Comparison of ENCODE assay signal across 12 mouse cellular contexts in the genomic region with DNA sequence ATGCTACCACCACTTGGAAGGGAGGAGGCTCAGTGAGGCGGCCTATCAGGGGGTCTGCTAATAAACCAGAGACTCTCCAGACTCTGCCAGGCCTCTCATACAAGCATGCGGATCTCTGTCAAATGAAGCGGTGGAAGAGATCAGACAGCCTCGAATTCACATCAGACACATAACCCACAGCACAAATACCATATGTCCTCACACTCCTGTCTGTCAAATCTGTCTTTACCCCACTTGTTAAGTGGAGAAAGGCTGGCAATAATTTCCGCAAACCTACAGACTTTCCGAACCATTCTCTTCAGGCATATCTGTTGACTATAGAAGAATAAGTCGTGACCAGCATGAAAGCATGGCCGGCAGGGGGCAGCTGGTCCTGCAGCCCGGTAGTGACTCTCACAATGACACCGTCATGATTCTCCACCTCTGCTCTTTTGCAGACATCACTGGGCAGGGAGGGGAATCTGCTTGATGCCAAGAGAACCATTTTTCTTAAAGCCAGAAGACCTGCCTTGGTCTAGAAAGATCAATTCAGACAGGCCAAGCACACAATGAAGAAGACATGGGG. TPM values are rescaled to one million over a fixed set of nuclear protein-coding genes. Genes with fewer than 3 reads are reported as not detected.
DNase-seq lines count a peak whose midpoint lies in the region; TF ChIP-seq lines count a peak whose summit lies in the region.
"Had no signal": no experiment of that assay in that cellular context is flagged by ENCODE, and none has a peak within 500 bp of the region (broad histone marks: within the 10 kb centered on the region; RNA-seq: fewer than 3 reads in every experiment).

No protein-coding gene starts in this region.

- H3K9ac ChIP-seq in ES-Bruce4 (ENCODE audit: low read depth, poor library complexity, severe bottlenecking), result no peak overlapping the region

- no peak overlapping the region for H3K27ac ChIP-seq in ES-Bruce4 (ENCODE audit: insufficient read depth, low read length)

- TF ChIP-seq CTCF in ES-Bruce4 (IDR thresholded peaks at IDR 0.05; ENCODE audit: low read depth, low read length), result peak; percentile 40
- peak; percentile 48; the same call in 1 of the 2 replicates for TF ChIP-seq CTCF in brain, embryonic 14.5 days (IDR thresholded peaks at IDR 0.05; ENCODE audit: borderline replicate concordance, extremely low read depth, insufficient read depth, insufficient read length)

- H3K36me3 ChIP-seq in ES-Bruce4 (ENCODE audit: control insufficient read depth, insufficient read depth, low read length, poor library complexity, severe bottlenecking), result no peaks in the 10 kb centered on the region

- H3K9me3 ChIP-seq in ES-Bruce4 (replicated peaks; ENCODE audit: control insufficient read depth, insufficient read depth, low read length, poor library complexity, severe bottlenecking), result no peaks in the 10 kb centered on the region

- peak; percentile 34 for DNase-seq in gastrocnemius, adult 18-20 months (ENCODE audit: low spot score)
- no peak for DNase-seq in gastrocnemius, postnatal 4 days (ENCODE audit: low spot score in 2 of 2)
- peak; percentile 63 for DNase-seq in left cerebral cortex, postnatal 4 days
- no peak for DNase-seq in left cerebral cortex, adult 18-20 months (ENCODE audit: low spot score in 2 of 2)
- peak; percentile 77 for DNase-seq in brain, embryonic 14.5 days (ENCODE audit: low read depth)
- DNase-seq in frontal cortex, postnatal 25 days (ENCODE audit: low spot score in 2 of 2), result no peak
- DNase-seq: kidney, postnatal 14 days; lung, adult 2 months; thymus, adult 18-20 months had no signal

- no peak for TF ChIP-seq POLR2A in ES-Bruce4 (IDR thresholded peaks at IDR 0.05; ENCODE audit: insufficient read depth, low read length)
- TF ChIP-seq POLR2A in brain, embryonic 14.5 days (IDR thresholded peaks at IDR 0.05; ENCODE audit: borderline replicate concordance, extremely low read depth, insufficient read depth, insufficient read length, poor library complexity, severe bottlenecking), result no peak

- no peaks in the 10 kb centered on the region for H3K27me3 ChIP-seq in ES-Bruce4 (ENCODE audit: control insufficient read depth, insufficient read depth, low read length, poor library complexity, severe bottlenecking)

- intact Hi-C loops in left cerebral cortex, postnatal 4 days (cut with DNase I), result loop anchor here (5.0 to 10.0 kb wide), 2 partner anchors 62 to 189 kb away; a partner anchor contains a TSS

- no peak for TF ChIP-seq EP300 in ES-Bruce4 (IDR thresholded peaks at IDR 0.05; ENCODE audit: insufficient read depth, low read depth, low read length)

- no peak overlapping the region for H3K4me3 ChIP-seq in ES-Bruce4 (ENCODE audit: low read depth, low read length)

- H3K4me1 ChIP-seq in ES-Bruce4 (ENCODE audit: control insufficient read depth, insufficient read depth, low read length), result no peaks in the 10 kb centered on the region

RNA-seq across cellular contexts. Expression of a gene that starts 58.0 kb away (rescaled TPM):
- not detected for total RNA-seq in gastrocnemius, adult 18-20 months (2021)
- not detected for total RNA-seq in gastrocnemius, postnatal 4 days (2021)
- 1 to 10 TPM in 1 of 2 experiments, under 1 TPM in 1; 0.82 to 1.5 TPM for total RNA-seq in left cerebral cortex, postnatal 4 days (2021)
- total RNA-seq in left cerebral cortex, adult 18-20 months (2021), result 1 to 10 TPM; 3.3 to 4.3 TPM
- 2.1 and 4.7 TPM in 2 replicates for polyA plus RNA-seq in ES-Bruce4 (2011; ENCODE audit: insufficient read depth, insufficient read length, low read depth, missing spikeins)
- 1.1 and 1.8 TPM in 2 replicates for polyA plus RNA-seq in brain, embryonic 14.5 days (2012; rRNA removed)
- total RNA-seq: hematopoietic stem cell, adult 5-6 weeks had no signal
- polyA plus RNA-seq: spleen, adult 2 months had no signal

Comparison
In these comparisons a context has a peak if more than half of its experiments do, and no peak if none do; other contexts are left out.
1. DNase-seq: peak in gastrocnemius, adult 18-20 months (single experiment), left cerebral cortex, postnatal 4 days (single experiment) and brain, embryonic 14.5 days (single experiment); none in gastrocnemius, postnatal 4 days (0 of 2), left cerebral cortex, adult 18-20 months (0 of 2) and frontal cortex, postnatal 25 days (0 of 2).